Mouse (Mus musculus) thymus, adult 2 months (tissue): ENCODE data around the gene Smarcd3. TPM values are rescaled to one million over a fixed set of nuclear protein-coding genes. Genes with fewer than 3 reads are reported as not detected.

ENCODE experiments used
- DNase-seq: peaks from one replicate; pipeline ENCODE4 v3.0.0; 2021
- H3K27ac ChIP-seq: fragments of 200-500 bp; 2 replicates; pipeline ENCODE4 v1.5.1; 2012; ENCODE audit warnings: low read length, control low read depth; ENCODE audit not compliant: control insufficient read depth, insufficient read depth
- H3K27me3 ChIP-seq: fragments of 200-500 bp; 2 replicates; pipeline ENCODE4 v1.6.1; 2012; ENCODE audit warnings: mild to moderate bottlenecking, low read length, moderate library complexity, mixed read lengths; ENCODE audit not compliant: control insufficient read depth, insufficient read depth
- H3K36me3 ChIP-seq: fragments of 200-500 bp; 2 replicates; pipeline ENCODE4 v1.6.1; 2012; ENCODE audit warnings: mild to moderate bottlenecking, low read length, moderate library complexity; ENCODE audit not compliant: control insufficient read depth, insufficient read depth
- H3K4me1 ChIP-seq: fragments of 200-500 bp; replicated peaks from 2 replicates; pipeline ENCODE4 v1.6.1; 2012; ENCODE audit warnings: low read length; ENCODE audit not compliant: control insufficient read depth, insufficient read depth
- H3K4me3 ChIP-seq: fragments of 200-500 bp; 2 replicates; pipeline ENCODE4 v1.5.1; 2012; ENCODE audit warnings: mild to moderate bottlenecking, low read length, control low read depth, moderate library complexity; ENCODE audit not compliant: control insufficient read depth, insufficient read depth
- CTCF ChIP-seq: fragments of 200-500 bp; IDR thresholded peaks from 2 replicates; pipeline ENCODE4 v1.5.1; 2012; ENCODE audit warnings: mild to moderate bottlenecking, control low read depth, low read length, moderate library complexity, borderline replicate concordance; ENCODE audit not compliant: control insufficient read depth, poor library complexity, insufficient read depth; ENCODE audit errors: extremely low read depth
- POLR2A ChIP-seq: fragments of 200-500 bp; IDR thresholded peaks from 2 replicates; pipeline ENCODE4 v1.6.1; 2012; ENCODE audit warnings: mild to moderate bottlenecking, low read length, control low read depth, moderate library complexity; ENCODE audit not compliant: control insufficient read depth, poor library complexity, insufficient read depth; ENCODE audit errors: extremely low read depth
- WGBS: fragments of 180-500 bp; shearing (Covaris S2); methylation state at CpG from one replicate; pipeline ENCODE4 v1.1.7; 2018; 5-methylcytosine and 5-hydroxymethylcytosine counted together
- polyA plus RNA-seq: library from polyadenylated mRNA; depleted of rRNA; stranded (reverse); fragments of >200 nt; gene quantifications from 2 replicates; pipeline ENCODE4 v1.2.3, GENCODE M21; 2012

The Smarcd3 gene
- polyA plus RNA-seq, 1 experiment = 6.1 TPM

- WGBS = 92% methylated on average over 4 of the region's 4 CpGs
- TF ChIP-seq POLR2A (no peak), CTCF (no peak)
- no peak for DNase-seq
These were observed 12.8 kb upstream of the Smarcd3 start for GRCm38 (mm10) chr5:24636987-24637386.

GRCm38 (mm10) chr5:24635526-24636141, 11.4 kb upstream of the Smarcd3 start:
- no peaks in the 10 kb centered on the region for H3K27me3 ChIP-seq
- 91% methylated on average over 6 of the region's 6 CpGs for WGBS
- DNase-seq = no peak
- no peak for TF ChIP-seq POLR2A
- no peak overlapping the region for H3K4me3 ChIP-seq
- no peaks in the 10 kb centered on the region for H3K36me3 ChIP-seq
- no peaks in the 10 kb centered on the region; the same call in 1 of the 2 replicates for H3K4me1 ChIP-seq
- no peak overlapping the region for H3K27ac ChIP-seq

More at GRCm38 (mm10) chr5:24636987-24637386, 12.8 kb upstream of the Smarcd3 start:
- H3K27me3 ChIP-seq = no peaks in the 10 kb centered on the region
- H3K36me3 ChIP-seq = no peaks in the 10 kb centered on the region
- no peak overlapping the region for H3K4me3 ChIP-seq
- no peak overlapping the region for H3K27ac ChIP-seq
- H3K4me1 ChIP-seq = no peaks in the 10 kb centered on the region; the same call in 1 of the 2 replicates

- Histone ChIP-seq H3K4me1 (no peaks in the 10 kb centered on the region; the same call in 1 of the 2 replicates), H3K27ac (no peak overlapping the region), H3K4me3 (no peak overlapping the region), H3K36me3 (no peaks in the 10 kb centered on the region), H3K27me3 (no peaks in the 10 kb centered on the region)
- DNase-seq = no peak
- TF ChIP-seq CTCF = no peak
- no peak for TF ChIP-seq POLR2A
- WGBS = 79% methylated on average over 1 of the region's 1 CpGs
These were observed 10.9 kb upstream of the Smarcd3 start for GRCm38 (mm10) chr5:24635093-24635492.

GRCm38 (mm10) chr5:24629712-24630111, 5.5 kb upstream of the Smarcd3 start:
- Histone ChIP-seq H3K36me3 (no peaks in the 10 kb centered on the region), H3K27me3 (no peaks in the 10 kb centered on the region; the same call in 1 of the 2 replicates), H3K4me3 (no peak overlapping the region), H3K27ac (no peak overlapping the region), H3K4me1 (no peaks in the 10 kb centered on the region; the same call in 1 of the 2 replicates)
- WGBS = 39% methylated on average over 3 of the region's 3 CpGs
- no peak for DNase-seq
- TF ChIP-seq POLR2A (no peak), CTCF (no peak)

GRCm38 (mm10) chr5:24624822-24625120, 560 bp upstream of the Smarcd3 start:
- TF ChIP-seq CTCF (no peak), POLR2A (no peak)
- 77% methylated on average over 4 of the region's 4 CpGs for WGBS
- H3K27ac ChIP-seq = no peak overlapping the region
- H3K27me3 ChIP-seq = peaks cover 4% of the 10 kb centered on the region; the same call in 1 of the 2 replicates
- H3K4me1 ChIP-seq = no peaks in the 10 kb centered on the region
- H3K36me3 ChIP-seq = no peaks in the 10 kb centered on the region
- H3K4me3 ChIP-seq = no peak overlapping the region
- DNase-seq = no peak

- TF ChIP-seq POLR2A (no peak), CTCF (no peak)
- Histone ChIP-seq H3K36me3 (no peaks in the 10 kb centered on the region), H3K4me3 (no peak overlapping the region), H3K4me1 (no peaks in the 10 kb centered on the region), H3K27me3 (peaks cover 4% of the 10 kb centered on the region; the same call in 1 of the 2 replicates), H3K27ac (no peak overlapping the region)
- no peak for DNase-seq
- WGBS = 55% methylated on average over 8 of the region's 8 CpGs
These were observed 898 bp downstream of the Smarcd3 start for GRCm38 (mm10) chr5:24623041-24623985.
